Mouse (Mus musculus) spleen, adult 18-20 months (tissue): ENCODE results near the gene Apoc4.

Source experiments
- DNase-seq, 2 experiments: peaks; one replicate each; pipeline ENCODE4 v3.0.0; 2022; ENCODE audit warnings: mixed read lengths in 2 of 2

Apoc4 gene

DNA sequence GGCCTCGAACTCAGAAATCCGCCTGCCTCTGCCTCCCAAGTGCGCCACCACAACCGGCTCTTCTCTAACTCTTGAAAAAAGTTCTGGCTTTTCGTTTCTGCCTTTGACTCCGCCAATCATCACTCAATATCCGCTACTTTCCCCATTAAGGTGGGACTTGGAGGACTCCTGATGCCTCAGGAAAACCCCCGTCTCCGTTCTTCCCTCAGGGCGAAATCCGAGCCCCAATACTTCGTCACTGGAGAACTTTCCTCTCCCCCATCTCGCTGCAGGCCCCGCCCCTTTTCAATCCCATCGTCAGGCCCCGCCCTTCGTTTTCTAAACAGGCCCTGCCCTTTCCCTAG is 53.1 kb downstream of the Apoc4 start:
- no peak for DNase-seq
